Mouse (Mus musculus) B cell, adult 2 months (primary cell): ENCODE measurements around the gene Nr4a1.

ENCODE experiments used
- DNase-seq, 2 experiments: peaks; one replicate each; pipeline ENCODE4 v3.0.0; 2022

Gene Nr4a1

GRCm38 (mm10) chr15:101253886-101254795 is at the start of gene Nr4a1:
Nr4a1 (plus strand) TSS chr15:101254269.
- peak; percentile 88 for DNase-seq

- DNase-seq: no peak
These were observed 49.3 kb upstream of the Nr4a1 start for GRCm38 (mm10) chr15:101204781-101205180.

- DNase-seq: peak; percentile 83 to 84
These were observed 43.8 kb upstream of the Nr4a1 start for GRCm38 (mm10) chr15:101210228-101210627.

GRCm38 (mm10) chr15:101210998-101211613 is 43.0 kb upstream of the Nr4a1 start:
- no peak for DNase-seq

GRCm38 (mm10) chr15:101212435-101212834 is 41.6 kb upstream of the Nr4a1 start:
- DNase-seq: no peak

GRCm38 (mm10) chr15:101215136-101215535 is 38.9 kb upstream of the Nr4a1 start:
- DNase-seq: no peak

- no peak for DNase-seq
These were observed 38.0 kb upstream of the Nr4a1 start for GRCm38 (mm10) chr15:101216036-101216435.

GRCm38 (mm10) chr15:101220905-101221297 is 33.2 kb upstream of the Nr4a1 start:
- DNase-seq: no peak

- peak; percentile 80 to 83 for DNase-seq
These were observed 32.6 kb upstream of the Nr4a1 start for GRCm38 (mm10) chr15:101221298-101222104.

GRCm38 (mm10) chr15:101222897-101223482 is 31.1 kb upstream of the Nr4a1 start:
- DNase-seq: peak; percentile 64 to 69

GRCm38 (mm10) chr15:101223596-101223995 is 30.5 kb upstream of the Nr4a1 start:
- no peak for DNase-seq

GRCm38 (mm10) chr15:101224006-101224906 is 29.8 kb upstream of the Nr4a1 start, which contains the start of gene Grasp:
Grasp (plus strand) TSS chr15:101224188.
- DNase-seq: peak; percentile 93

GRCm38 (mm10) chr15:101224977-101225376 is 29.1 kb upstream of the Nr4a1 start:
- peak in 1 of 2 experiments; percentile 44 for DNase-seq

- DNase-seq: no peak
These were observed 26.1 kb upstream of the Nr4a1 start for GRCm38 (mm10) chr15:101227971-101228370.

- DNase-seq: no peak
These were observed 25.0 kb upstream of the Nr4a1 start for GRCm38 (mm10) chr15:101228866-101229590.

- no peak for DNase-seq
These were observed 23.6 kb upstream of the Nr4a1 start for GRCm38 (mm10) chr15:101230503-101230902.

GRCm38 (mm10) chr15:101230995-101231647 is 22.9 kb upstream of the Nr4a1 start:
- peak; percentile 81 to 85 for DNase-seq

- DNase-seq: no peak
These were observed 22.4 kb upstream of the Nr4a1 start for GRCm38 (mm10) chr15:101231648-101232180.

- DNase-seq: no peak
These were observed 21.5 kb upstream of the Nr4a1 start for GRCm38 (mm10) chr15:101232607-101233006.

- DNase-seq: no peak
These were observed 20.9 kb upstream of the Nr4a1 start for GRCm38 (mm10) chr15:101233183-101233582.
